10 mouse cellular contexts compared by ENCODE assay signal in the genomic region with DNA sequence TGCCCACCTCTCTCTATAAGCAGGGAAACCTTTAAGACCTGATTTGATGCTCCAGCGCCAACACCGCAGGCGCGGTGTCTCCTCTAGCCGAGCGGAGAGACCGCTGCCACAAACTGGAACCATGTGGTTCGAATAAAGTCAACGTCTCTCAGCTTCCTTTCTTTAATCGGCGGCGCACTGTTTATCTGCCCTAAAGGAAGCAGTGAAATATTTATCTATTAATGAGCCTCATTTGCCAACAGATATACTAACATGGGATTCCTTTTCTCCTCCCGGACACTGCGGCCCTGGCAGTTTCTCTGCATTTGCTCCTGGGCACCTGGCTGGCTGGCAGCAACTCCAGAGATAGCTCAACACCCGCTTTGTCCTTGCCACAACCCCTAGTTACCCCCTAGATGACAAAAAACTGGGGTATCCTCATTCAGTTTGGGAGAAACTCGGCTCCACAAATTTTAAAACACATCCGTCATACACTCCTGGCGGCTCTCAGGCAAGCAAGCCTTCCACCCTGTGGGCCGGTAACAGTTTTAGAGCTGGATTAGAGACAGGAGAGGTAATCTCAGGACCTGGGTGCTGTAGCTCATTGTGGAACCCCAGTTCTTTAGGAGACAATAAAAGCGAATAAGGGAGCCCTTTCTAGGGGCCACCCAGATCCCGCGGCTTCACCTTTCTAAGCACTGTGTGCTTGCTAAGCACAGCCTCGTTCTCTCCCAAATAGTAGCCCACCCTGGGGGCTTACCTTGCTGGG. TPM values are rescaled to one million over a fixed set of nuclear protein-coding genes. Genes with fewer than 3 reads are reported as not detected.
DNase-seq lines count a peak whose midpoint lies in the region; ATAC-seq and TF ChIP-seq lines count a peak whose summit lies in the region.
"Had no signal": no experiment of that assay in that cellular context is flagged by ENCODE, and none has a peak within 500 bp of the region (broad histone marks: within the 10 kb centered on the region; RNA-seq: fewer than 3 reads in every experiment).

No protein-coding gene starts in this region.

- H3K27ac ChIP-seq in gastrocnemius, adult 2 months: peak overlapping the region; percentile 91
- H3K27ac ChIP-seq in hindbrain, embryonic 15.5 days (replicated peaks): no peak overlapping the region

- 5% methylated on average over 23 of the region's 23 CpGs for WGBS in hindbrain, embryonic 15.5 days

- H3K36me3 ChIP-seq in E14TG2a.4 (ENCODE audit: insufficient read depth, low read length): no peaks in the 10 kb centered on the region
- H3K36me3 ChIP-seq in hindbrain, embryonic 15.5 days: no peaks in the 10 kb centered on the region

- ATAC-seq in hindbrain, embryonic 15.5 days (ENCODE audit: low FRiP score, low read depth): no peak

- DNase-seq in gastrocnemius, adult 2 months: no peak
- DNase-seq in gastrocnemius, postnatal 14 days: no peak
- DNase-seq in liver: peak; percentile 3
- DNase-seq in cerebellum, postnatal 25 days: no peak
- no peak for DNase-seq in frontal cortex, adult 2 months (ENCODE audit: extremely low spot score in 1 of 2, low spot score in 1 of 2)
- no peak for DNase-seq in gastrocnemius, adult 8-10 months (ENCODE audit: low spot score in 2 of 2)
- DNase-seq: cerebellum, adult 18-20 months; right cerebral cortex, adult 18-20 months had no signal

- peaks cover 43% of the 10 kb centered on the region for H3K4me1 ChIP-seq in E14TG2a.4 (replicated peaks; ENCODE audit: low read depth, low read length)
- peaks cover 12% of the 10 kb centered on the region for H3K4me1 ChIP-seq in hindbrain, embryonic 15.5 days (replicated peaks)

- intact Hi-C loops in gastrocnemius, adult 2 months (cut with DNase I): loop anchor here (5.0 kb wide), 1 partner anchor 836 kb away; no protein-coding TSS in a partner anchor
- intact Hi-C loops in gastrocnemius, postnatal 14 days (cut with DNase I; ENCODE audit: low total_unique reads): no loop called here

- no peak for TF ChIP-seq CTCF in gastrocnemius, adult 2 months (IDR thresholded peaks at IDR 0.05)
- no peak for TF ChIP-seq CTCF in E14TG2a.4 (conservative IDR thresholded peaks at IDR 0.05; ENCODE audit: low read length)

- H3K27me3 ChIP-seq in E14TG2a.4 (ENCODE audit: insufficient read depth, low read length): peaks cover 100% of the 10 kb centered on the region
- peaks cover 90% of the 10 kb centered on the region for H3K27me3 ChIP-seq in hindbrain, embryonic 15.5 days

- H3K9ac ChIP-seq in hindbrain, embryonic 15.5 days: no peak overlapping the region

- H3K4me3 ChIP-seq in gastrocnemius, adult 2 months: peak overlapping the region; percentile 78
- H3K4me3 ChIP-seq in E14TG2a.4 (replicated peaks; ENCODE audit: low read length): peak overlapping the region; percentile 71
- H3K4me3 ChIP-seq in hindbrain, embryonic 15.5 days: peak overlapping the region; percentile 20; the same call in 1 of the 2 replicates

- peak overlapping the region; percentile 31 for H3K4me2 ChIP-seq in hindbrain, embryonic 15.5 days

- H3K9me3 ChIP-seq in E14TG2a.4 (ENCODE audit: low read length): no peaks in the 10 kb centered on the region
- no peaks in the 10 kb centered on the region for H3K9me3 ChIP-seq in hindbrain, embryonic 15.5 days

RNA-seq across cellular contexts. Expression of a gene that starts 3.6 kb away (rescaled TPM):
- 1 to 10 TPM; 4.7 to 5.0 TPM for total RNA-seq in gastrocnemius, adult 2 months (2021)
- 1 to 10 TPM; 6.3 to 7.3 TPM for total RNA-seq in gastrocnemius, postnatal 14 days (2021)
- 8.3 and 20.5 TPM in 2 replicates for polyA plus RNA-seq in hindbrain, embryonic 15.5 days (2015; fragmentation: Nextera tagmentation; extraction: Ambion mirVana)
- 0.17 TPM in 1 of 2 replicates, not detected in the other for polyA plus RNA-seq in frontal cortex, adult 2 months (2012; rRNA removed)
- 1 to 10 TPM; 4.7 to 5.9 (median 5.4) TPM for total RNA-seq in gastrocnemius, adult 8-10 months (2022)

RNA-seq across cellular contexts. Expression of a gene that starts 4.9 kb away (rescaled TPM):
- under 1 TPM in 1 of 2 experiments, not detected in 1; 0.82 TPM for total RNA-seq in gastrocnemius, adult 2 months (2021)
- under 1 TPM in 1 of 2 experiments, not detected in 1; 0.51 TPM for total RNA-seq in gastrocnemius, postnatal 14 days (2021)
- polyA plus RNA-seq in hindbrain, embryonic 15.5 days (2015; fragmentation: Nextera tagmentation; extraction: Ambion mirVana): not detected in 2 replicates
- polyA plus RNA-seq in frontal cortex, adult 2 months (2012; rRNA removed): not detected in 2 replicates
- under 1 TPM; 0.36 to 0.80 (median 0.51) TPM for total RNA-seq in gastrocnemius, adult 8-10 months (2022)

RNA-seq across cellular contexts. Expression of a gene that starts 4.9 kb away (rescaled TPM):
- 1 to 10 TPM; 2.8 to 3.1 TPM for total RNA-seq in gastrocnemius, adult 2 months (2021)
- 1 to 10 TPM; 2.4 to 3.1 TPM for total RNA-seq in gastrocnemius, postnatal 14 days (2021)
- polyA plus RNA-seq in hindbrain, embryonic 15.5 days (2015; fragmentation: Nextera tagmentation; extraction: Ambion mirVana): 15.7 and 16.3 TPM in 2 replicates
- polyA plus RNA-seq in frontal cortex, adult 2 months (2012; rRNA removed): not detected in 2 replicates
- total RNA-seq in gastrocnemius, adult 8-10 months (2022): 1 to 10 TPM; 1.3 to 2.9 (median 2.0) TPM

RNA-seq across cellular contexts. Expression of a gene that starts 9.5 kb away (rescaled TPM):
- 1 to 10 TPM; 2.6 to 2.7 TPM for total RNA-seq in gastrocnemius, adult 2 months (2021)
- 1 to 10 TPM in 1 of 2 experiments, under 1 TPM in 1; 0.74 to 1.3 TPM for total RNA-seq in gastrocnemius, postnatal 14 days (2021)
- polyA plus RNA-seq in hindbrain, embryonic 15.5 days (2015; fragmentation: Nextera tagmentation; extraction: Ambion mirVana): 10.4 and 13.4 TPM in 2 replicates
- polyA plus RNA-seq in frontal cortex, adult 2 months (2012; rRNA removed): not detected in 2 replicates
- total RNA-seq in gastrocnemius, adult 8-10 months (2022): 1 to 10 TPM in 2 of 4 experiments, under 1 TPM in 2; 0.45 to 2.3 (median 1.2) TPM

RNA-seq across cellular contexts. Expression of a gene that starts 12.8 kb away (rescaled TPM):
- 1 to 10 TPM; 7.5 to 8.8 TPM for total RNA-seq in gastrocnemius, adult 2 months (2021)
- total RNA-seq in gastrocnemius, postnatal 14 days (2021): 1 to 10 TPM; 7.8 to 8.3 TPM
- polyA plus RNA-seq in hindbrain, embryonic 15.5 days (2015; fragmentation: Nextera tagmentation; extraction: Ambion mirVana): 0.58 and 3.4 TPM in 2 replicates
- polyA plus RNA-seq in frontal cortex, adult 2 months (2012; rRNA removed): not detected in 2 replicates
- total RNA-seq in gastrocnemius, adult 8-10 months (2022): 1 to 10 TPM; 5.2 to 8.3 (median 7.5) TPM

Comparison
In these comparisons a context has a peak if more than half of its experiments do, and no peak if none do; other contexts are left out.
1. H3K4me3 ChIP-seq: peak in every context shown above with its lines; median percentile 78 in gastrocnemius, adult 2 months; 71 in E14TG2a.4; 20 in hindbrain, embryonic 15.5 days.